Mouse (Mus musculus): ENCODE results near the gene Fmnl2.

- no peak for TF ChIP-seq POLR2A (IDR thresholded peaks at IDR 0.05; ENCODE audit: control insufficient read depth, low read depth, low read length)
- no peak for TF ChIP-seq CTCF (IDR thresholded peaks at IDR 0.05; ENCODE audit: control insufficient read depth, insufficient read depth, insufficient replicate concordance, low read depth, low read length)
Measured at GRCm38 (mm10) chr2:52887281-52887680, 29.6 kb downstream of the Fmnl2 start.

Data from testis, adult 2 months (tissue).